Mouse (Mus musculus) hindbrain, postnatal 0 days (tissue): ENCODE measurements around the gene Hes3. TPM values are rescaled to one million over a fixed set of nuclear protein-coding genes. Genes with fewer than 3 reads are reported as not detected.

ENCODE experiments used
- ATAC-seq: fragments of 200-750 bp; cut with Nextera tagmentation; 2 replicates; pipeline ENCODE4 v1.8.0; 2017; ENCODE audit warnings: mild to moderate bottlenecking, moderate TSS enrichment, moderate library complexity
- DNase-seq: peaks from one replicate; pipeline ENCODE4 v3.0.0-alpha.2; 2015; ENCODE audit warnings: low spot score
- H3K27ac ChIP-seq: fragments of 300-500 bp; sonication (generic); 2 replicates; pipeline ENCODE4 v1.5.1; 2014; ENCODE audit warnings: mild to moderate bottlenecking
- H3K27me3 ChIP-seq: fragments of 300-500 bp; sonication (generic); 2 replicates; pipeline ENCODE4 v1.6.1; 2014; ENCODE audit warnings: low read length, mixed read lengths; ENCODE audit not compliant: insufficient read depth
- H3K36me3 ChIP-seq: fragments of 300-500 bp; sonication (generic); 2 replicates; pipeline ENCODE4 v1.6.1; 2014; ENCODE audit warnings: low read length, mixed read lengths; ENCODE audit not compliant: insufficient read depth
- H3K4me1 ChIP-seq: fragments of 300-500 bp; sonication (generic); 2 replicates; pipeline ENCODE4 v1.6.1; 2014; ENCODE audit warnings: antibody characterized with exemption, low read length, mixed read lengths; ENCODE audit not compliant: insufficient read depth
- H3K4me2 ChIP-seq: fragments of 300-500 bp; sonication (generic); 2 replicates; pipeline ENCODE4 v1.6.1; 2014; ENCODE audit warnings: low read depth, mild to moderate bottlenecking, low read length, moderate library complexity, mixed read lengths
- H3K4me3 ChIP-seq: fragments of 300-500 bp; sonication (generic); 2 replicates; pipeline ENCODE4 v1.5.1; 2014; ENCODE audit warnings: low read length
- H3K9ac ChIP-seq: fragments of 300-500 bp; sonication (generic); replicated peaks from 2 replicates; pipeline ENCODE4 v1.6.1; 2014; ENCODE audit warnings: mild to moderate bottlenecking, low read length, moderate library complexity, mixed read lengths
- H3K9me3 ChIP-seq: fragments of 300-500 bp; sonication (generic); 2 replicates; pipeline ENCODE4 v1.6.1; 2016; ENCODE audit warnings: low read length, mixed read lengths
- CTCF ChIP-seq: IDR thresholded peaks from 2 replicates; pipeline ENCODE4 v1.5.1; 2016; ENCODE audit warnings: antibody characterized with exemption, control low read depth, low read depth
- WGBS: fragments of 180-500 bp; shearing (Covaris S2); extraction: QIAGEN DNeasy Blood & Tissue Kit; methylation state at CpG from one replicate; pipeline ENCODE4 v1.1.7; 2014; 5-methylcytosine and 5-hydroxymethylcytosine counted together
- polyA plus RNA-seq: library from polyadenylated mRNA; unstranded; fragments of >200 nt; fragmentation: Nextera tagmentation; extraction: Ambion mirVana; gene quantifications from 2 replicates; pipeline ENCODE4 v1.2.1, GENCODE M21; 2015
- total RNA-seq: library from RNA; depleted of rRNA; stranded (reverse); fragments of >200 nt; gene quantifications from 2 replicates; pipeline ENCODE4 v1.2.3, GENCODE M21; 2014

The Hes3 gene
- total and polyA plus RNA-seq, 2 experiments from 2014 or later = 0.15 to 0.26 TPM

DNA sequence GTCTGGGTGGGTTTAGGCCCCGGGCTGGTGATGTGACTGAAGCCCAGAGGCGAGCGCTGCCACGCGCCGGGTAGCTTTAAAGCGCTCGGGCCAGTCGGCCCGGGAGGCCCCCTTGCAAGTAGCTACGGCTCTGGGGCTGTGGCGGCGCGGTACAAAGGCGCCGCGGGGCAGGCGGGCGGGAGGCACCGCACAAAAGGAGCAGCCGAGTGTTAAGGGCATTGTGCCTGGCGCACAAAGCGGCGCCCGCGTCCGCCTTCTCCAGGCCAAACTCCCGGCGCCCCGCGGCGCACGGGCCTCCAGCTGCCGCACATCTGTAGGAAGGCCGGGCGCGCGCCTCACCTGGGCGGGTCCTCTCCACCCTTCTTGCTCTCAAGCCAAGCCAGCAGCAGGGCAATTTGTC is 1.1 kb downstream of the Hes3 start:
- no peak overlapping the region for H3K9ac ChIP-seq
- H3K27ac ChIP-seq = no peak overlapping the region
- peak overlapping the region; percentile 28 for H3K4me3 ChIP-seq
- TF ChIP-seq CTCF = no peak
- under 1% methylated on average over 36 of the region's 39 CpGs for WGBS
- no peaks in the 10 kb centered on the region for H3K9me3 ChIP-seq
- H3K36me3 ChIP-seq = no peaks in the 10 kb centered on the region
- H3K4me2 ChIP-seq = peak overlapping the region; percentile 51
- ATAC-seq (no peak), DNase-seq (no peak)
- H3K4me1 ChIP-seq = peaks cover 19% of the 10 kb centered on the region
- peaks cover 57% of the 10 kb centered on the region for H3K27me3 ChIP-seq

DNA sequence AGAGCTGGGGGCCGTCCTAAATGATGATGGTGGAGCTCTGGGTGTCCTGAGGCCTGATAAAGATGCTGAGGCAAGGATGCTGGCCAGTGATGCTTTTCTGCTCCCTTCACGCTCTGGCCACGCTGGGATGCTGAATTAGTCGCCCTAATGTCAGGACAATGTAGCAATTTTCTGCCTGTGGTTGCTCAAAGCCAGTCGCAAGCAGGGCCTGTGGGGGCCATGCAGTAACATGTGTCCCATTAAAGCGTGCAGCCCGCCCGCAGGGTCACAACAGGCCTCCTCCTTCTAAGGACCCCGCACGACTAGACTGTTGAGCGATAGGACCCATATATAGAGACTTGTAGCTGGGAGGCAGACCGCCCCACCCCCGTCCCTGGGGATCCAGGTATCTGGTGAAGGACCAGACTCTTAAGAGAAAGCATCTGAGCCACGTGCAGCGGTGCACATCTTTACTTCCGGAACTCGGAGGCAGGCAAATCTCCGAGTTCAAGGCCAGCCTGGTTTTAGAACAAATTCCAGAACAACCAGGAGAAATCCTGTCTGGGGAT is 3.0 kb downstream of the Hes3 start:
- no peak for TF ChIP-seq CTCF
- H3K4me3 ChIP-seq = no peak overlapping the region
- DNase-seq (no peak), ATAC-seq (no peak)
- peaks cover 59% of the 10 kb centered on the region for H3K27me3 ChIP-seq
- no peak overlapping the region for H3K4me2 ChIP-seq
- H3K9ac ChIP-seq = no peak overlapping the region
- no peak overlapping the region for H3K27ac ChIP-seq
- no peaks in the 10 kb centered on the region for H3K9me3 ChIP-seq
- 27% methylated on average over 18 of the region's 18 CpGs for WGBS
- no peaks in the 10 kb centered on the region for H3K36me3 ChIP-seq
- peaks cover 19% of the 10 kb centered on the region for H3K4me1 ChIP-seq

DNA sequence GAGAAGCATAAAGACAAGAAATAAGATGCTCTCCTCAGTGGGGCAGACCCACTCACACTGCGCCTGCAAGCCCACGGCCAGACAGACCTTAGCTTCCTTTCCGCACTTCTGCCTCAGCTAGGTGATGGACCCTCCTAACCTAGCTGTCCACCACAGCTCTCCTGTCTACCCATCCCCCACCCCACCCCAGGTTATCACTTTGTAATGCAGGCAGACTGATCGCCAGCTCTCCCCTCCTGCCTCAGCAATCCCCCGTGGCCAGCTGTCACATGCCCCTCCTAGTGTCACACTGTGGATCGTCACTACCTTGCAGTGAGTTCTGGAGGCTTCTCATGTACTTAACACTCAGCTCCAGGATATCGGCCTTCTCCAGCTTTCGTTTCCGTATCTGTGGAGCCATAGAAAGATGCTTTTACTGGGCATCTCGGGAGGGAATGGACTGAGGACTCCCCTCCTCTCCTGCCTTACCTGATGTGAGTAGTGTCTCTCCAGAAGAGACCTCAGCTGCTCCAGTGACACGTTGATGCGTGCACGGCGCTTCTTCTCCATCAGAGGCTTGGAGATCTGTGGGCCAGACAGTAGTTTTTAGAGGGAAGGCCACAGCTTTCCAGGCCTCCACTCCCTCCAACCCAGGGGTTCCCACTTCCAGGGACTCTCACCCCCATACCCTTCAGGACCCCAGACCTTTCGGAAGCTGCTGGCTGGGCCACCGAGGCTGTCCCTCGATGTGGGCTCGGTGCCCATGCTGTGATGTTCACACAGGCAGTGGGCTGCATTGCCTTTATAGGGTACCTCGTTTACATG is 3.9 kb downstream of the Hes3 start:
- H3K4me3 ChIP-seq = no peak overlapping the region
- DNase-seq (no peak), ATAC-seq (no peak)
- no peak overlapping the region for H3K27ac ChIP-seq
- no peak for TF ChIP-seq CTCF
- H3K4me2 ChIP-seq = peak overlapping the region; percentile 62; the same call in 1 of the 2 replicates
- H3K9ac ChIP-seq = no peak overlapping the region; the same call in 1 of the 2 replicates
- H3K27me3 ChIP-seq = peaks cover 56% of the 10 kb centered on the region
- no peaks in the 10 kb centered on the region for H3K36me3 ChIP-seq
- 19% methylated on average over 19 of the region's 19 CpGs for WGBS
- H3K4me1 ChIP-seq = peaks cover 19% of the 10 kb centered on the region
- no peaks in the 10 kb centered on the region for H3K9me3 ChIP-seq

DNA sequence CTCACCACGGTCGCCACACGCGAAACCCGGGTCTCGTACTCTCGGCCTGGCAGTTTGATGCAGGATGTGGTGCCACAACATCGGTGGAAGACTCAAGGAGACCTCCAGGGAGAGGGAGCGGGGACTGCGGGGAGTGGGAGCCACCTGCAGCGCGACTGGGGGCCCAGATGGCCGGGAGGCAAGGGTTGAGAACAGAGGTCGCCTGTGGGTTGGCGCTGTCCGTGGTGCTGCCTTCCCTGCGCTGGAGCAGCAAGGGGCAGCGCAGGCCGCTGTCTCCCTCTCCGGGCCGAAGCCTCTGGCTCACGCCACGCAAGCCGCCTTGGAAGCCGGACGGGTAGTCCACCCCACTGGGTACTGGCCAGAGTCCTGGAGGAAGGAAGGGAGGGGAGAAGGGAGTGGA is 4.6 kb downstream of the Hes3 start:
- Histone ChIP-seq H3K9ac (peak overlapping the region; percentile 41), H3K27ac (no peak overlapping the region)

DNA sequence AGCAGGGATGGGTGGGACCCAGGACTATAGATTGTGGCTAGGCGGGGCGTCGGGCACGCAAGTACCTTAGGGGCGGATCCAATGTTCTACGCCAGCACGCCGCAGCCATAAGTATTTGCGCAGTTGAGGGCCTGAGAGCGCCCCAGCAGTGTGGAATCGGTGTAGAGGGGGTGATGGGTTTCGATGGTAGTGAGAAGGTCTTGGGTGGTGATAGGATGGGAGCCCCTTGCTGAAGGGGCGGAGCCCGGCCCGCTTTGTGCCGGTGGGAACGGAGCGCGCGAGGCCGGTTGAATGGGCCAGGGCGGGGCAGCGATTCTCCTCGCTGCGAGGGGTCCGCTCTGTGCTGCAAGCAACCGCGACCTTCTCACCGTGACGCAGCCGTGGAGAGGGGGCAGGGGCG is 5.3 kb downstream of the Hes3 start:
- no peak overlapping the region for H3K27ac ChIP-seq
- no peak for TF ChIP-seq CTCF

More for the DNA sequence above, 4.6 kb downstream of the Hes3 start:
- Histone ChIP-seq H3K4me2 (peak overlapping the region; percentile 62), H3K36me3 (no peaks in the 10 kb centered on the region), H3K4me1 (peaks cover 19% of the 10 kb centered on the region), H3K4me3 (peak overlapping the region; percentile 33; the same call in 1 of the 2 replicates), H3K9me3 (no peaks in the 10 kb centered on the region), H3K27me3 (peaks cover 56% of the 10 kb centered on the region)
- peak; percentile 43 for DNase-seq
- TF ChIP-seq CTCF = no peak
- 2% methylated on average over 26 of the region's 26 CpGs for WGBS
- ATAC-seq = no peak

DNA sequence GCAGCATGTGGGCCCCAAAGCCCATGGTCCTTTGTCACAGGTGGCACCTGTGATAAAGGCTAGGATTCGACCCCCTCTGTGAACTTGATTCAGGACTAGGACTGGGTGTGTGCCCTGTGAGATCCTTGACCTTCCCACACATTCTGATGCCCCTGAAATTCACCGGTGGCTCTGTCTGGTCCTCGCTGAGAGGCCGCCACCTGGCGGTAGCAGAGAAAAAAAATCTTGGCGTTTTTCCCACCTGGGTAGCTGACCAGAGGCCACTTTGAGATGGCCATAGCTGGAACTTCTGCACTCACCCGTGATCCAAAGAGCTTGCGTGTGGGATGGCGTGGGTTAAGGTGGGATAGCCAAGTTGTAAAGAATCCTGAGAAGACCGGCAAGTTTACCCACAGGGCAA is 6.0 kb downstream of the Hes3 start:
- H3K4me3 ChIP-seq = 0 out of 2 replicates have a peak overlapping the region, but pooled peaks have one; percentile 33
- DNase-seq (peak; percentile 92), ATAC-seq (no peak)
- no peak overlapping the region for H3K9ac ChIP-seq
- TF ChIP-seq CTCF = peak; percentile 79
- H3K4me1 ChIP-seq = peaks cover 17% of the 10 kb centered on the region
- WGBS = 4% methylated on average over 10 of the region's 10 CpGs
- no peaks in the 10 kb centered on the region for H3K9me3 ChIP-seq
- no peak overlapping the region for H3K27ac ChIP-seq
- H3K36me3 ChIP-seq = 0 out of 2 replicates have a peak, but pooled peaks cover 4% of the 10 kb centered on the region
- H3K27me3 ChIP-seq = peaks cover 52% of the 10 kb centered on the region
- H3K4me2 ChIP-seq = no peak overlapping the region

More for the DNA sequence above, 5.3 kb downstream of the Hes3 start:
- under 1% methylated on average over 29 of the region's 32 CpGs for WGBS
- ATAC-seq = peak; percentile 18; the same call in 1 of the 2 replicates
- H3K9ac ChIP-seq = peak overlapping the region; percentile 41
- peak overlapping the region; percentile 33 for H3K4me3 ChIP-seq
- peak; percentile 52 for DNase-seq
- H3K27me3 ChIP-seq = peaks cover 56% of the 10 kb centered on the region
- no peaks in the 10 kb centered on the region for H3K9me3 ChIP-seq
- peak overlapping the region; percentile 62 for H3K4me2 ChIP-seq
- H3K4me1 ChIP-seq = peaks cover 19% of the 10 kb centered on the region
- no peaks in the 10 kb centered on the region for H3K36me3 ChIP-seq
